Mouse (Mus musculus) liver, adult 2 months (tissue): ENCODE data around the gene Cd300lf. TPM values are rescaled to one million over a fixed set of nuclear protein-coding genes. Genes with fewer than 3 reads are reported as not detected.
A peak's percentile ranks its signal among the peaks of the same experiment; 100 is the strongest.

ENCODE experiments used
- DNase-seq: peaks from one replicate; pipeline ENCODE4 v3.0.0-alpha.2; 2011; ENCODE audit warnings: low read depth, low spot score; ENCODE audit errors: extremely low read depth
- H3K27ac ChIP-seq: fragments of 200-500 bp; replicated peaks from 2 replicates; pipeline ENCODE4 v1.5.1; 2012; ENCODE audit warnings: low read depth, mild to moderate bottlenecking, control low read depth, inconsistent platforms, low read length; ENCODE audit not compliant: insufficient read depth
- H3K27me3 ChIP-seq: fragments of 200-500 bp; 2 replicates; pipeline ENCODE4 v1.6.1; 2012; ENCODE audit warnings: mild to moderate bottlenecking, moderate library complexity, low read length, inconsistent platforms; ENCODE audit not compliant: control insufficient read depth, insufficient read depth
- H3K36me3 ChIP-seq: fragments of 200-500 bp; 2 replicates; pipeline ENCODE4 v1.6.1; 2012; ENCODE audit warnings: low read length, inconsistent platforms; ENCODE audit not compliant: control insufficient read depth, insufficient read depth
- H3K4me1 ChIP-seq: fragments of 200-500 bp; 2 replicates; pipeline ENCODE4 v1.6.1; 2011; ENCODE audit warnings: low read length; ENCODE audit not compliant: control insufficient read depth, insufficient read depth
- H3K4me3 ChIP-seq: fragments of 200-500 bp; 2 replicates; pipeline ENCODE4 v1.5.1; 2011; ENCODE audit warnings: low read depth, mild to moderate bottlenecking, control low read depth, low read length, moderate library complexity; ENCODE audit not compliant: insufficient read depth
- H3K79me2 ChIP-seq: fragments of 200-500 bp; 2 replicates; pipeline ENCODE4 v1.6.1; 2012; ENCODE audit warnings: inconsistent platforms, mild to moderate bottlenecking, low read length, moderate library complexity; ENCODE audit not compliant: control insufficient read depth, insufficient read depth
- H3K9ac ChIP-seq: fragments of 200-500 bp; 2 replicates; pipeline ENCODE4 v1.6.1; 2012; ENCODE audit warnings: low read depth, mild to moderate bottlenecking, control low read depth, inconsistent platforms, low read length
- CTCF ChIP-seq: fragments of 200-500 bp; IDR thresholded peaks from 2 replicates; pipeline ENCODE4 v1.5.1; 2011; ENCODE audit warnings: low read depth, low read length, control low read depth
- POLR2A ChIP-seq: fragments of 200-500 bp; IDR thresholded peaks from 2 replicates; pipeline ENCODE4 v1.6.1; 2011; ENCODE audit warnings: low read length, control low read depth; ENCODE audit not compliant: insufficient read depth; ENCODE audit errors: extremely low read depth
- WGBS: fragments of 180-500 bp; shearing (Covaris S2); methylation state at CpG from one replicate; pipeline ENCODE4 v1.1.7; 2018; 5-methylcytosine and 5-hydroxymethylcytosine counted together
- polyA plus RNA-seq: library from polyadenylated mRNA; depleted of rRNA; stranded (reverse); fragments of >200 nt; gene quantifications from 2 replicates; pipeline ENCODE4 v1.2.3, GENCODE M21; 2012
- total RNA-seq: library from RNA; depleted of rRNA; stranded (reverse); fragments of >200 nt; gene quantifications from 2 replicates; pipeline ENCODE4 v1.2.3, GENCODE M21; 2014

The Cd300lf gene
- total and polyA plus RNA-seq, 2 experiments, result 1.1 to 1.2 TPM

GRCm38 (mm10) chr11:115160016-115160797 lies 26.4 kb upstream of the Cd300lf start:
- Histone ChIP-seq H3K4me1 (peaks cover 12% of the 10 kb centered on the region), H3K4me3 (no peak overlapping the region), H3K36me3 (no peaks in the 10 kb centered on the region), H3K9ac (no peak overlapping the region), H3K27ac (no peak overlapping the region), H3K79me2 (peaks cover 13% of the 10 kb centered on the region), H3K27me3 (no peaks in the 10 kb centered on the region)
- WGBS, result 32% methylated on average over 11 of the region's 11 CpGs
- no peak for TF ChIP-seq POLR2A
- peak; percentile 91 for TF ChIP-seq CTCF
- DNase-seq, result peak; percentile 76

GRCm38 (mm10) chr11:115157933-115158719 lies 24.3 kb upstream of the Cd300lf start:
- TF ChIP-seq CTCF (no peak), POLR2A (no peak)
- Histone ChIP-seq H3K4me3 (no peak overlapping the region), H3K27ac (no peak overlapping the region), H3K79me2 (no peaks in the 10 kb centered on the region), H3K27me3 (no peaks in the 10 kb centered on the region), H3K4me1 (peaks cover 15% of the 10 kb centered on the region), H3K36me3 (no peaks in the 10 kb centered on the region), H3K9ac (no peak overlapping the region)
- DNase-seq, result no peak
- 50% methylated on average over 12 of the region's 12 CpGs for WGBS

GRCm38 (mm10) chr11:115155053-115155634 lies 21.4 kb upstream of the Cd300lf start:
- Histone ChIP-seq H3K4me3 (no peak overlapping the region), H3K9ac (no peak overlapping the region), H3K27ac (no peak overlapping the region), H3K4me1 (peaks cover 3% of the 10 kb centered on the region; the same call in 1 of the 2 replicates), H3K27me3 (no peaks in the 10 kb centered on the region; the same call in 1 of the 2 replicates), H3K36me3 (no peaks in the 10 kb centered on the region), H3K79me2 (no peaks in the 10 kb centered on the region)
- TF ChIP-seq CTCF (no peak), POLR2A (no peak)
- 10% methylated on average over 5 of the region's 5 CpGs for WGBS
- no peak for DNase-seq

- under 1% methylated on average over 35 of the region's 35 CpGs for WGBS
Observed at GRCm38 (mm10) chr11:115153699-115154292, 20.0 kb upstream of the Cd300lf start.

GRCm38 (mm10) chr11:115153088-115153487 lies 19.3 kb upstream of the Cd300lf start:
- WGBS, result 74% methylated on average over 9 of the region's 9 CpGs

More at GRCm38 (mm10) chr11:115153699-115154292, 20.0 kb upstream of the Cd300lf start:
- H3K9ac ChIP-seq, result peak overlapping the region; percentile 38
- H3K27ac ChIP-seq, result no peak overlapping the region
- no peaks in the 10 kb centered on the region for H3K79me2 ChIP-seq
- TF ChIP-seq CTCF, result peak; percentile 92
- TF ChIP-seq POLR2A, result no peak
- H3K4me1 ChIP-seq, result peaks cover 3% of the 10 kb centered on the region; the same call in 1 of the 2 replicates
- DNase-seq, result peak; percentile 42
- H3K36me3 ChIP-seq, result no peaks in the 10 kb centered on the region
- H3K27me3 ChIP-seq, result peaks cover 2% of the 10 kb centered on the region; the same call in 1 of the 2 replicates
- peak overlapping the region; percentile 34 for H3K4me3 ChIP-seq

More at GRCm38 (mm10) chr11:115153088-115153487, 19.3 kb upstream of the Cd300lf start:
- TF ChIP-seq CTCF (no peak), POLR2A (no peak)
- Histone ChIP-seq H3K79me2 (no peaks in the 10 kb centered on the region), H3K27ac (no peak overlapping the region), H3K9ac (no peak overlapping the region), H3K27me3 (peaks cover 2% of the 10 kb centered on the region; the same call in 1 of the 2 replicates), H3K36me3 (no peaks in the 10 kb centered on the region), H3K4me1 (peaks cover 3% of the 10 kb centered on the region; the same call in 1 of the 2 replicates), H3K4me3 (no peak overlapping the region)
- no peak for DNase-seq
